Mouse (Mus musculus): ENCODE data around the gene Dars2. TPM values are rescaled to one million over a fixed set of nuclear protein-coding genes. Genes with fewer than 3 reads are reported as not detected.
"Not testable (repeated sequence)": the region's sequence is repeated elsewhere in the genome, so short reads cannot be mapped to it uniquely, and the experiment has no call there.

Dars2 gene
- polyA plus RNA-seq, 1 experiment: 46.1 TPM

DNA sequence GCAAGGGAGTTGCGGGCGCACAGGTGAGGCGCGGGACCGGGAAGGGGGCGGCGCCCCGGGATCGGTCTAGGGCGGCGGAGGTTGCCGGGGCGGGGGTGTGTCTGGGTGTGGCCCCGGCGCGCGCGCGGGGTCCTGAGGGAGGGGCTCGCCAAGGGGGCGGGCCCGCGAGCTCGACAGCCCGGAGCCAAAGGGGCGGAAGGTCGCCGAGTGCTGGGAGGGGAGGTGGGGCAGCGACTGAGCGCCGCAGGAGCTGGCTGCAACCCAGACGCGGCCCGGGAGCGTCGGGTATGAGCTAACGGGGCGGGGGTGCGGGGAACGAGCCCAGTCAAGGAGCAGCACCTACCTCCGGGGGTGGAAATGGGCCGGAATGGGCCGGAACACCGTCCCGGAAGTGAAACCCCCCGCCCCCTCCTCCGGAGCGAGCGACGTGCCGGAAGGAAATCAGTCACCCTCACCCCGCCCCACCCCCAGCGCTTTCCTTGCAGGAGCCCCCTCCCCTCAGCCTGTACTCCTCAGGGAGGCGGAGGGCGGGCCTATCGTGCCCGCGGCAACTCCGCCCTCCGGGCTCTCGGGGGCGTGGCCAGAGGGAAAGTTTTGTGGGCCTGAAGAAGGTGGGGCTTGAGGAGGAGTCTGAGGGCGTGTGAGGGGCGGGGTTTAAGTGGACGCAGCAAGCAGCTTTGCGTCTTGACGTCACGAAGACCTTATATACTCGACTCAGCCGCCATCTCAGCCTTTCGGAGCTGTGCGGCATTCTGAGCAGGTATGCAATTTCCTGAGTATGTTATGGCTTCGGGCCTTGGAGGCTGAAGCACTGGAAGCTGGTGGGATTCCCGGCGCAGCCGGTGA, 35.8 kb downstream of the Dars2 start, which contains the start of gene Zbtb37:
TSS of gene Zbtb37 (minus strand) at position 415 of the 846 bp plus-strand sequence.
- H3K4me1 ChIP-seq (ENCODE audit: control insufficient read depth, insufficient read depth, low read length): no peaks in the 10 kb centered on the region
- H3K27ac ChIP-seq (ENCODE audit: insufficient read depth, low read length): peak within 1 kb of the TSS; percentile 96
- H3K27me3 ChIP-seq (ENCODE audit: control insufficient read depth, insufficient read depth, low read length, poor library complexity, severe bottlenecking): no peaks in the 10 kb centered on the region
- peak within 1 kb of the TSS; percentile 88 for H3K9ac ChIP-seq (ENCODE audit: low read depth, poor library complexity, severe bottlenecking)
- peak; percentile 100 for TF ChIP-seq POLR2A (IDR thresholded peaks at IDR 0.05; ENCODE audit: insufficient read depth, low read length)
- TF ChIP-seq EP300 (IDR thresholded peaks at IDR 0.05; ENCODE audit: insufficient read depth, low read depth, low read length): no peak
- H3K9me3 ChIP-seq (replicated peaks; ENCODE audit: control insufficient read depth, insufficient read depth, low read length, poor library complexity, severe bottlenecking): peaks cover 2% of the 10 kb centered on the region; the same call in 1 of the 2 replicates
- peak within 1 kb of the TSS; percentile 89 for H3K4me3 ChIP-seq (ENCODE audit: low read depth, low read length)
- peaks cover 57% of the 10 kb centered on the region for H3K36me3 ChIP-seq (ENCODE audit: control insufficient read depth, insufficient read depth, low read length, poor library complexity, severe bottlenecking)

- peak overlapping the region; percentile 80 for H3K9ac ChIP-seq (ENCODE audit: low read depth, poor library complexity, severe bottlenecking)
- TF ChIP-seq CTCF (IDR thresholded peaks at IDR 0.05; ENCODE audit: low read depth, low read length) (no peak), POLR2A (IDR thresholded peaks at IDR 0.05; ENCODE audit: insufficient read depth, low read length) (no peak)
- peak overlapping the region; percentile 78 for H3K27ac ChIP-seq (ENCODE audit: insufficient read depth, low read length)
- peaks cover 56% of the 10 kb centered on the region for H3K36me3 ChIP-seq (ENCODE audit: control insufficient read depth, insufficient read depth, low read length, poor library complexity, severe bottlenecking)
- peaks cover 2% of the 10 kb centered on the region; the same call in 1 of the 2 replicates for H3K9me3 ChIP-seq (replicated peaks; ENCODE audit: control insufficient read depth, insufficient read depth, low read length, poor library complexity, severe bottlenecking)
- H3K4me3 ChIP-seq (ENCODE audit: low read depth, low read length): peak overlapping the region; percentile 88
- no peaks in the 10 kb centered on the region for H3K27me3 ChIP-seq (ENCODE audit: control insufficient read depth, insufficient read depth, low read length, poor library complexity, severe bottlenecking)
- H3K4me1 ChIP-seq (ENCODE audit: control insufficient read depth, insufficient read depth, low read length): no peaks in the 10 kb centered on the region
Observed at GRCm38 (mm10) chr1:161033856-161034434, 36.5 kb downstream of the Dars2 start.

DNA sequence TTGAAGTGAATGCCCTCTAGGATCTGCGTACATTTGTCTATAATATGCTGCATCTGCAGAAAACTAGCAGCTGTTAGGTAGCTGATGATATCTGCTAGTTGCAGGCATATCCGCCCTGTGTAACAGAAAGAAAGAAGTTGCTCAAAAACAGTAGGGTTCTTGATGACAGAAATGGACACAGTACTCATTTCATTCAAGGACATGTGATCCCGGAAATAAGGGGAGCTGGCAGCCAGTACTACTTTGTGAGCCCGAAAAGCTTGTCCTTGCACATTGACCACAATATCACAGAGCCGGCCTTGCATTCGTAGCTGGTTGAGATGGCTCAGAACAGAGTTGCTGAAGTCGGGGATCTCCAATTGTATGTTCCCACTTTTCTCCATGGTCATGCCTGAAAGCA, 38.1 kb downstream of the Dars2 start:
- Histone ChIP-seq H3K9me3 (replicated peaks; ENCODE audit: control insufficient read depth, insufficient read depth, low read length, poor library complexity, severe bottlenecking) (peaks cover 2% of the 10 kb centered on the region; the same call in 1 of the 2 replicates), H3K4me1 (ENCODE audit: control insufficient read depth, insufficient read depth, low read length) (no peaks in the 10 kb centered on the region), H3K36me3 (ENCODE audit: control insufficient read depth, insufficient read depth, low read length, poor library complexity, severe bottlenecking) (peaks cover 40% of the 10 kb centered on the region), H3K9ac (ENCODE audit: low read depth, poor library complexity, severe bottlenecking) (no peak overlapping the region), H3K27me3 (ENCODE audit: control insufficient read depth, insufficient read depth, low read length, poor library complexity, severe bottlenecking) (no peaks in the 10 kb centered on the region), H3K4me3 (ENCODE audit: low read depth, low read length) (no peak overlapping the region), H3K27ac (ENCODE audit: insufficient read depth, low read length) (no peak overlapping the region)
- TF ChIP-seq POLR2A (IDR thresholded peaks at IDR 0.05; ENCODE audit: insufficient read depth, low read length): no peak
- TF ChIP-seq EP300 (IDR thresholded peaks at IDR 0.05; ENCODE audit: insufficient read depth, low read depth, low read length): no peak
- no peak for TF ChIP-seq CTCF (IDR thresholded peaks at IDR 0.05; ENCODE audit: low read depth, low read length)

- no peak overlapping the region for H3K9ac ChIP-seq (ENCODE audit: low read depth, poor library complexity, severe bottlenecking)
- H3K4me3 ChIP-seq (ENCODE audit: low read depth, low read length): no peak overlapping the region
- peaks cover 2% of the 10 kb centered on the region; the same call in 1 of the 2 replicates for H3K9me3 ChIP-seq (replicated peaks; ENCODE audit: control insufficient read depth, insufficient read depth, low read length, poor library complexity, severe bottlenecking)
- no peak for TF ChIP-seq EP300 (IDR thresholded peaks at IDR 0.05; ENCODE audit: insufficient read depth, low read depth, low read length)
- TF ChIP-seq POLR2A (IDR thresholded peaks at IDR 0.05; ENCODE audit: insufficient read depth, low read length): no peak
- TF ChIP-seq CTCF (IDR thresholded peaks at IDR 0.05; ENCODE audit: low read depth, low read length): no peak
- no peaks in the 10 kb centered on the region for H3K4me1 ChIP-seq (ENCODE audit: control insufficient read depth, insufficient read depth, low read length)
- no peaks in the 10 kb centered on the region for H3K27me3 ChIP-seq (ENCODE audit: control insufficient read depth, insufficient read depth, low read length, poor library complexity, severe bottlenecking)
- no peak overlapping the region for H3K27ac ChIP-seq (ENCODE audit: insufficient read depth, low read length)
- H3K36me3 ChIP-seq (ENCODE audit: control insufficient read depth, insufficient read depth, low read length, poor library complexity, severe bottlenecking): peaks cover 36% of the 10 kb centered on the region
Observed at GRCm38 (mm10) chr1:161031881-161032280, 38.6 kb downstream of the Dars2 start.

- H3K36me3 ChIP-seq (ENCODE audit: control insufficient read depth, insufficient read depth, low read length, poor library complexity, severe bottlenecking): peaks cover 20% of the 10 kb centered on the region
- no peak overlapping the region for H3K9ac ChIP-seq (ENCODE audit: low read depth, poor library complexity, severe bottlenecking)
- no peaks in the 10 kb centered on the region for H3K9me3 ChIP-seq (replicated peaks; ENCODE audit: control insufficient read depth, insufficient read depth, low read length, poor library complexity, severe bottlenecking)
- H3K27me3 ChIP-seq (ENCODE audit: control insufficient read depth, insufficient read depth, low read length, poor library complexity, severe bottlenecking): no peaks in the 10 kb centered on the region
- no peak overlapping the region for H3K4me3 ChIP-seq (ENCODE audit: low read depth, low read length)
- no peak overlapping the region for H3K27ac ChIP-seq (ENCODE audit: insufficient read depth, low read length)
- no peaks in the 10 kb centered on the region for H3K4me1 ChIP-seq (ENCODE audit: control insufficient read depth, insufficient read depth, low read length)
- TF ChIP-seq EP300 (IDR thresholded peaks at IDR 0.05; ENCODE audit: insufficient read depth, low read depth, low read length): no peak
Observed at GRCm38 (mm10) chr1:161030058-161030457, 40.4 kb downstream of the Dars2 start.

DNA sequence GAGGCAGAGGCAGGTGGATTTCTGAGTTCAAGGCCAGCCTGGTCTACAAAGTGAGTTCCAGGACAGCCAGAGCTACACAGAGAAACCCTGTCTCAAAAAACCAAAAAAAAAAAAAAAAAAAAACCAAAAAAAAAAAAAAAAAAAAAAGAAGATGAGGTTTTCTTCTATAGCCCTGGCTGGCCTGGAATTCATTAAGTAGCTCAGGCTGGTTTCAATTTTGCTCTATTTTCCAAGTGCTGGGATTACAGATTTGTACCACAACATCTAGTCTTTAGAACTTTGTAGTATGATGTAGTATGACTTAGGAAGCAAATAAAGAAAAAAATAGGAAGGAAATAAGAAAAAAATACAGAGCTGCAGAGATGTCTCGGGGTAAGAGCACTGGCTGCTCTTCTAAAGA, 42.0 kb downstream of the Dars2 start:
- not testable (repeated sequence) for H3K4me3 ChIP-seq (ENCODE audit: low read depth, low read length); H3K27me3 ChIP-seq (ENCODE audit: control insufficient read depth, insufficient read depth, low read length, poor library complexity, severe bottlenecking); H3K9ac ChIP-seq (ENCODE audit: low read depth, poor library complexity, severe bottlenecking); H3K9me3 ChIP-seq (replicated peaks; ENCODE audit: control insufficient read depth, insufficient read depth, low read length, poor library complexity, severe bottlenecking); H3K4me1 ChIP-seq (ENCODE audit: control insufficient read depth, insufficient read depth, low read length); H3K27ac ChIP-seq (ENCODE audit: insufficient read depth, low read length)
- H3K36me3 ChIP-seq (ENCODE audit: control insufficient read depth, insufficient read depth, low read length, poor library complexity, severe bottlenecking): peaks cover 20% of the 10 kb centered on the region
